Mouse (Mus musculus): Measurements from ENCODE around the gene Cfap99.

GRCm38 (mm10) chr5:34246443-34246842, 42.0 kb upstream of the Cfap99 start:
- TF ChIP-seq KAT2A (conservative IDR thresholded peaks at IDR 0.05; ENCODE audit: low read depth, low read length), result no peak
- TF ChIP-seq EP300 (IDR thresholded peaks at IDR 0.05; ENCODE audit: low read depth in 1 of 2, low read length in 2 of 2), result no peak
- TF ChIP-seq GATA1 (IDR thresholded peaks at IDR 0.05; ENCODE audit: low read depth, low read length), result no peak
- no peak for TF ChIP-seq CTCF (IDR thresholded peaks at IDR 0.05 in 2 of 3, conservative IDR thresholded peaks at IDR 0.05 in 1 of 3; ENCODE audit: control insufficient read depth in 1 of 3, insufficient read depth in 1 of 3, low read depth in 2 of 3, low read length in 3 of 3, poor library complexity in 1 of 3, severe bottlenecking in 1 of 3)
- TF ChIP-seq ETS1 (IDR thresholded peaks at IDR 0.05; ENCODE audit: low read depth, low read length), result no peak
- no peak for TF ChIP-seq CHD1 (IDR thresholded peaks at IDR 0.05; ENCODE audit: low read depth, low read length)
